Mouse (Mus musculus): ENCODE results near the gene Eef1e1. TPM values are rescaled to one million over a fixed set of nuclear protein-coding genes. Genes with fewer than 3 reads are reported as not detected.
A peak's percentile ranks its signal among the peaks of the same experiment; 100 is the strongest.
"Not testable (repeated sequence)": the region's sequence is repeated elsewhere in the genome, so short reads cannot be mapped to it uniquely, and the experiment has no call there.

Gene Eef1e1
- polyA plus RNA-seq, 1 experiment from 2014 or later: 57.1 TPM

DNA sequence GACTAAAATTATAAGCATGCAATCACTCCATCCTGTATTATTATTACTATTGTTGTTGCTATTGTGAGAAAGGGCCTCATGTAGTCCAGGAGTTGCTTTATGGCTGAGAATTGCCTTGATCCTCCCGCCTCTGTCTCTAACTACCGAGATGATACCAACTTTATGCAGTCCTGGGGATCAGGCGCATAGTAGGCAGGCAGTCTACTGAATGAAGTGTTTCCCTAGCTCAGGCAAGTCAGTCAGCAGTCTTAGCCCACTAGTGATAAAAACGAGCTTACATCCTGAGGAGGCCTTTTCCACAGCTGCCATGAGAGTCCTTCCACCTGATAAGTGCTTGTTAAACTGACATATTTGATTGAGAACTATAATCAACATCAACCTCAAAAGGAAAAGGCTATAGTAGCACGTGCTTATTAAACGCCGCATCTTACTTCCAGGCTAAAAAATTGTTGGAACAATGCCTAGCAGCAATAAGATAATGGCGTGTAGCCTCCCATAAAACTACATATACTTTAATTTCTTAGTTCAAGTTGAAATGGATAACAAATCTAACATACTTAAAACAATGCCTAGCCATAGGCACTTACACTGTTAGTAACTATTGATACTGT lies 34.5 kb downstream of the Eef1e1 start:
- H3K27ac ChIP-seq: no peak overlapping the region
- WGBS (ENCODE audit: insufficient replicate concordance): 79% methylated on average over 8 of the region's 8 CpGs
- 0 out of 2 replicates have a peak, but pooled peaks cover 13% of the 10 kb centered on the region for H3K36me3 ChIP-seq
- no peaks in the 10 kb centered on the region for H3K9me3 ChIP-seq (replicated peaks)
- DNase-seq (no peak), ATAC-seq (ENCODE audit: low read depth) (no peak)
- H3K4me2 ChIP-seq: no peak overlapping the region
- H3K9ac ChIP-seq: no peak overlapping the region
- peaks cover 20% of the 10 kb centered on the region for H3K4me1 ChIP-seq (replicated peaks)
- H3K27me3 ChIP-seq: no peaks in the 10 kb centered on the region
- H3K4me3 ChIP-seq (replicated peaks): no peak overlapping the region

DNA sequence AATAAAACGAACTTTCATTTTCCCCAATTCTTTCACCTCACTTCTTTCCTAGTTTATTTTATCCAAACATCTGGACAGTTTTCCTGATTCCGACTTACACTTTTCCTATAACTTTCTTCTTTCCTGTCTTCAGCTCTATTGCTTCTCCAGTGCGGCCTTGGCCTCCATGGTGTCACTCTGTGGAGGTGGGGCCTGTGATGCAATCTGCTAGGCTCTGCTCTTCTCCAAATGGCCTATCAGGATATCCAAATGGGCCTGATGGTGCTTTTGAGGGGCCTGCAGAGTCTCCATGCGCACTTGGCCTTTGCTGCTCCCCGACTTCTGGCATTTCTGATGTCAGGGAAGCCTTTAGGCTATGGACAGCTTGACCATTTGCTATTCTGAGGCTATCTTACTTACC lies 35.6 kb downstream of the Eef1e1 start:
- peak; percentile 67; the same call in 1 of the 2 replicates for ATAC-seq (ENCODE audit: low read depth)
- peaks cover 20% of the 10 kb centered on the region for H3K4me1 ChIP-seq (replicated peaks)
- no peak overlapping the region for H3K4me2 ChIP-seq
- H3K27me3 ChIP-seq: no peaks in the 10 kb centered on the region
- H3K36me3 ChIP-seq: 0 out of 2 replicates have a peak, but pooled peaks cover 13% of the 10 kb centered on the region
- no peak overlapping the region for H3K4me3 ChIP-seq (replicated peaks)
- H3K27ac ChIP-seq: no peak overlapping the region
- WGBS (ENCODE audit: insufficient replicate concordance): 70% methylated on average over 5 of the region's 5 CpGs
- DNase-seq: no peak
- no peak overlapping the region for H3K9ac ChIP-seq
- no peaks in the 10 kb centered on the region for H3K9me3 ChIP-seq (replicated peaks)

DNA sequence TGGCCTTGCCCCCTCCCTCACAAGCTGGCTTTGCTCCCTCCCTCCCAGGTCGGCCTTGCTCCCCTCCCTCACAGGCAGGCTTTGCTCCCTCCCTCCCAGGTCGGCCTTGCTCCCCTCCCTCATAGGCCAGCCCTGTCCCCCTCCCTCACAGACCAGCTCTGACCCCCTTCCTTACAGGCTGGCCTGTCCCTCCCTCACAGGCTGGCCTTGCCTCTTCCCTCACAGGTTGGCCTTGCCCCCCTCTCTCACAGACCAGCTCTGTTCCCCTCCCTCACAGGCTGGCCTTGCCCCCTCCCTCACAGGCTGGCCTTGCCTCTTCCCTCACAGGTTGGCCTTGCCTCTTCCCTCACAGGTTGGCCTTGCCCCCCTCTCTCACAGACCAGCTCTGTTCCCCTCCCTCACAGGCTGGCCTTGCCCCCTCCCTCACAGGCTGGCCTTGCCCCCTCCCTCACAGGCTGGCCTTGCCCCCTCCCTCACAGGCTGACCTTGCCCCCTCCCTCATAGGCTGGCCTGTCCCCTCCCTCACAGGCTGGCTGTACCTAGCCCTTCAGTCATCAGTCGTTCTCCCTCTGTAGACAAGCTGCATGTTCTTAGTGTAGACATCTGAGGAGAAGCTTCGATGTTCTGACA lies 40.7 kb downstream of the Eef1e1 start:
- not testable (repeated sequence) for H3K4me3 ChIP-seq (replicated peaks); ATAC-seq (ENCODE audit: low read depth); H3K27ac ChIP-seq; H3K9ac ChIP-seq; DNase-seq; H3K9me3 ChIP-seq (replicated peaks); H3K4me2 ChIP-seq; H3K27me3 ChIP-seq
- peaks cover 45% of the 10 kb centered on the region for H3K4me1 ChIP-seq (replicated peaks)
- H3K36me3 ChIP-seq: 0 out of 2 replicates have a peak, but pooled peaks cover 13% of the 10 kb centered on the region
- WGBS (ENCODE audit: insufficient replicate concordance): 67% methylated on average over 4 of the region's 4 CpGs

DNA sequence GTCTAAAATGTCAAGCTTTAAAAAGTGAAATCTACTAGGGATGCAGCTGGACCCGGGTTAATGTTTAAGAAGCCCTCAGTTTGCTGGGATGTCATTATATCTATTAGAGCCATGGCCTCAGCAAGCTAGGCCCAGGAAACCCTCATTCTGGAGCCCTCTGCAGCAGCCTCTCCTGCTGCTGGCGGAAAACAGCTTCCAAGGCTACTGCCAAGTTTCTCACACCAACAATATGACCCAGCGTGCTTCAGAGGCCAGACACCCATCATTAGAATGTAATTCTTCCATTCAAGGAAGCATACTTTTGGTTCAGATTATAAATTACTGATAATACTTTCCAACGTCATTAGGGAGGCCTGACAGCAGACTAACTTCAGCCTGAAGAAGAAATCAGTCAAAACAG lies 42.0 kb downstream of the Eef1e1 start:
- Histone ChIP-seq H3K27me3 (no peaks in the 10 kb centered on the region), H3K36me3 (peaks cover 20% of the 10 kb centered on the region), H3K9me3 (replicated peaks) (peaks cover 4% of the 10 kb centered on the region; the same call in 1 of the 2 replicates), H3K27ac (peak overlapping the region; percentile 47), H3K4me3 (replicated peaks) (no peak overlapping the region), H3K9ac (no peak overlapping the region), H3K4me1 (replicated peaks) (peaks cover 52% of the 10 kb centered on the region), H3K4me2 (no peak overlapping the region)
- no peak for ATAC-seq (ENCODE audit: low read depth)
- 52% methylated on average over 4 of the region's 4 CpGs for WGBS (ENCODE audit: insufficient replicate concordance)
- DNase-seq: no peak

DNA sequence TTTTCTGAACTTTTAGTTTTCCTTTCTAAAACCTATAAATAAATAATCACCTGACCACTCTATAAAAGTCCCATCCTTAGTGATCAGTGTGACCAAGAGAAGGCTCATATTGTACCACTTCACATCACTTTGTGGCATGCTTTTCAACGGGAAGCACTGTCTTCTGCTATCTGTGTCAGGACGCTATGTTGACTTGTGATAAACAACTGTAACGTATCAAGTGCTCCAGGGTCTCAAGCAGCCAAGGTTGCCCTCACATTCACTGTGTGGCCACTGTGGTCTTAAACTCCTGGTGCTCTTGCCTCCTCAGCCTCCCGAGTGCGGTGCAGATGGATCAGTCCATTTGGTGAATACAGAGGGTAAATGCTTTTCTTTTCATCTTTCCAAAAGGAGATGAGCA lies 43.2 kb downstream of the Eef1e1 start:
- Histone ChIP-seq H3K4me1 (replicated peaks) (peaks cover 56% of the 10 kb centered on the region), H3K27me3 (no peaks in the 10 kb centered on the region), H3K4me2 (no peak overlapping the region), H3K36me3 (peaks cover 18% of the 10 kb centered on the region), H3K9ac (peak overlapping the region; percentile 7; the same call in 1 of the 2 replicates), H3K4me3 (replicated peaks) (no peak overlapping the region), H3K27ac (peak overlapping the region; percentile 63), H3K9me3 (replicated peaks) (peaks cover 4% of the 10 kb centered on the region; the same call in 1 of the 2 replicates)
- 17% methylated on average over 5 of the region's 5 CpGs for WGBS (ENCODE audit: insufficient replicate concordance)
- no peak for DNase-seq
- peak; percentile 80 for ATAC-seq (ENCODE audit: low read depth)

DNA sequence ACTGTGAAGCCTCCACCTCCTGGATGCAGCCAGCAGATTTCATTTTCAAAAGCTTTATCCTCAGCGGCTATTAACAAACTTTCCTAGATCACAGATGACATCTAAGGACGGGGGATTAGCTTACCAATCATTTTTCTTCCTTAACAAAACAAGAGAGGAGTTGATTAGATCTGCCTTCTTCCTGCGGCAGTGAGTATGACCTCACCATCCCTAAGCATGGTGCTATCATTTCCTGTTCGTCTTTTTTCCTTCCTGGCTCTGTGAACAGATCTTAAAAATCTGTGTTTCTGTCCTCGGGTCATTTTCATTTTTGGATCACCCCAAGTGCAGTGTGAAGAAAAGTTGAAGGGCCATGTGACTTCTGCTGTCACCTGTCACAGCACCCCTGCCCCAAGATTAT lies 44.6 kb downstream of the Eef1e1 start:
- no peak overlapping the region for H3K4me3 ChIP-seq (replicated peaks)
- peak overlapping the region; percentile 45 for H3K9ac ChIP-seq
- no peak for DNase-seq
- H3K27ac ChIP-seq: peak overlapping the region; percentile 75
- H3K36me3 ChIP-seq: peaks cover 18% of the 10 kb centered on the region
- 24% methylated on average over 5 of the region's 5 CpGs for WGBS (ENCODE audit: insufficient replicate concordance)
- H3K9me3 ChIP-seq (replicated peaks): peaks cover 4% of the 10 kb centered on the region; the same call in 1 of the 2 replicates
- peak overlapping the region; percentile 49 for H3K4me2 ChIP-seq
- ATAC-seq (ENCODE audit: low read depth): no peak
- no peaks in the 10 kb centered on the region for H3K27me3 ChIP-seq
- H3K4me1 ChIP-seq (replicated peaks): peaks cover 57% of the 10 kb centered on the region

DNA sequence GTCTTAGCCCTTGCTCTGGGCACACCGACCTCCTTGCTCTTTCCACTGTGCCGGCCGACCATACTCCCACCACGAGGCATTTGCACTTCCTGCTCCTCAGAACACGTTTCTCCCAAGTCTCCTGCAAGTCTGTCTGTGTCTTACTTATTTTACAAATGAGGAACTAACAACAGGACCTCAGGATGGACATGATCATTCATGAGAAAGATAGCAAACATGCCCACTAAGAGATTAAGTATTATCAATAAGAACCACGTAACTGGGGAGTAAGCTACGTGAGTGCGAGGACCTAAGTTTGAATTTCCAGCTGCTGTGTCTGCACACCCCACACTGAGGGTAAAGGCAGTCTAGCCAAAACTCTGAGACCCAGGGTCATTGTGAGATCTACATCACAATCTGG lies 45.3 kb downstream of the Eef1e1 start:
- H3K4me3 ChIP-seq (replicated peaks): no peak overlapping the region
- peaks cover 4% of the 10 kb centered on the region; the same call in 1 of the 2 replicates for H3K9me3 ChIP-seq (replicated peaks)
- peak overlapping the region; percentile 75 for H3K27ac ChIP-seq
- H3K36me3 ChIP-seq: peaks cover 18% of the 10 kb centered on the region
- no peaks in the 10 kb centered on the region for H3K27me3 ChIP-seq
- ATAC-seq (ENCODE audit: low read depth) (peak; percentile 60), DNase-seq (no peak)
- peaks cover 57% of the 10 kb centered on the region for H3K4me1 ChIP-seq (replicated peaks)
- peak overlapping the region; percentile 49 for H3K4me2 ChIP-seq
- H3K9ac ChIP-seq: peak overlapping the region; percentile 45
- WGBS (ENCODE audit: insufficient replicate concordance): 24% methylated on average over 8 of the region's 8 CpGs

DNA sequence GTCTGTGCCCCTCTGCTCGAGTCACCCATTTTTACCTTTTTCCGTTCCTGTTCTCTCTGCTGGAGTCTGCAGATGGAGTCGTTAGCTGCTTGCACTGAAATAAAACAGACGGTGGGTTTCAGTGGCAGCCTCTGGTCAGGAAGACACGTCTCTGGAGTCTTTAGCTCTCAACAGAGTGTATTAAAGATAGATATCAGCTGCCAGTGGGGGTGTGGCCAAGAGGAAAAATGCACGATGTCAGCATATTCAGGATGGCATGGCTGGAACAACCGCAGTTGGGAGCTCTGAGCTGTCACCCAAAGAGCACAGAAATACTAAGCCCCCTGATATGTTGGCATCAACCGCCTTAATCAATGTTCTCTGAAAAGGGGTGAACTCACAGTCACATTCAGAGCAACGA lies 46.2 kb downstream of the Eef1e1 start:
- Histone ChIP-seq H3K9ac (no peak overlapping the region), H3K27me3 (no peaks in the 10 kb centered on the region), H3K4me2 (no peak overlapping the region), H3K4me1 (replicated peaks) (peaks cover 57% of the 10 kb centered on the region), H3K9me3 (replicated peaks) (peaks cover 4% of the 10 kb centered on the region; the same call in 1 of the 2 replicates), H3K36me3 (peaks cover 18% of the 10 kb centered on the region), H3K4me3 (replicated peaks) (no peak overlapping the region), H3K27ac (no peak overlapping the region)
- ATAC-seq (ENCODE audit: low read depth) (no peak), DNase-seq (no peak)
- 84% methylated on average over 9 of the region's 9 CpGs for WGBS (ENCODE audit: insufficient replicate concordance)

DNA sequence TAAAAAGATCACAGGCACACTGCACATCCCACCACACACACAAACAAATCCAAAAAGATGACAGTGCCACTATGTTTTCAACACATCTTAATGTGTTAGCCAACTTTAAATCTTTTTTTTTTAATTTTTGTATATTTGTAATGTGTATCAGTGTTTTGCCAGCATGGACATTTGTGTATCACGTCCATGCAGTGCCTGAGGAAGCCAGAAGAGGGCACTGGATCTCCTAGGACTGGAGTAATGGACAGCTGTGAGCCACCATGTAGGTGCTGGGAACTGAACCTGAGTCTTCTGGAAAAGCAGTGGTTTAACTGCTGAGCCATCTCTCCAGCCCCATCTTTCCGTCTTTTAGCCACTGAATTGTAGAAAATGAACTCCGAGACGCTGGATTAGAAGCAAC lies 46.7 kb downstream of the Eef1e1 start:
- H3K4me2 ChIP-seq: no peak overlapping the region
- no peak overlapping the region for H3K4me3 ChIP-seq (replicated peaks)
- H3K9me3 ChIP-seq (replicated peaks): peaks cover 4% of the 10 kb centered on the region; the same call in 1 of the 2 replicates
- H3K27ac ChIP-seq: no peak overlapping the region
- no peak for ATAC-seq (ENCODE audit: low read depth)
- WGBS (ENCODE audit: insufficient replicate concordance): 77% methylated on average over 4 of the region's 4 CpGs
- no peaks in the 10 kb centered on the region for H3K27me3 ChIP-seq
- peaks cover 18% of the 10 kb centered on the region for H3K36me3 ChIP-seq
- H3K4me1 ChIP-seq (replicated peaks): peaks cover 57% of the 10 kb centered on the region
- H3K9ac ChIP-seq: no peak overlapping the region
- DNase-seq: no peak

DNA sequence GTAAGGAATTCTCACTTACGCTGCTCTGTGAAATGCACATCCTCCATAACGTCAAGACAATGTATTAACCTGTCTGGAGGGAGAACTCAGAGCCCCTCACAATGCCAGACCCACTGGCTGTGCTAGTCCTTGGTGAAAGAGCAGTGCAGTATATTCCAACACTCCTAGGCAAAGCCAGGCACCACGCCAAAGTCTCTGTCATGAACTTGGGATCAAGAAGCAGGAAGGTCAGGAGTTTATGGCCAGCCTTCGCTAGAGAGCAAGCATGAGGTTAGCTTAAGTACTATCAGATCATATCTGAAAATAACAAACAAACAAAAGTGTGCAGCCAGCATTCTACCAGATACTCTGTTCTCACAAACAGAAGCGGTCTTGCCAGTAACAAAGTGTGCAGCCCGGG lies 48.5 kb downstream of the Eef1e1 start:
- no peak for DNase-seq
- Histone ChIP-seq H3K4me2 (no peak overlapping the region), H3K4me1 (replicated peaks) (peaks cover 50% of the 10 kb centered on the region), H3K27ac (no peak overlapping the region), H3K4me3 (replicated peaks) (no peak overlapping the region), H3K36me3 (peaks cover 12% of the 10 kb centered on the region), H3K27me3 (no peaks in the 10 kb centered on the region), H3K9me3 (replicated peaks) (peaks cover 4% of the 10 kb centered on the region; the same call in 1 of the 2 replicates), H3K9ac (no peak overlapping the region)
- 71% methylated on average over 6 of the region's 6 CpGs for WGBS (ENCODE audit: insufficient replicate concordance)
- ATAC-seq (ENCODE audit: low read depth): no peak

DNA sequence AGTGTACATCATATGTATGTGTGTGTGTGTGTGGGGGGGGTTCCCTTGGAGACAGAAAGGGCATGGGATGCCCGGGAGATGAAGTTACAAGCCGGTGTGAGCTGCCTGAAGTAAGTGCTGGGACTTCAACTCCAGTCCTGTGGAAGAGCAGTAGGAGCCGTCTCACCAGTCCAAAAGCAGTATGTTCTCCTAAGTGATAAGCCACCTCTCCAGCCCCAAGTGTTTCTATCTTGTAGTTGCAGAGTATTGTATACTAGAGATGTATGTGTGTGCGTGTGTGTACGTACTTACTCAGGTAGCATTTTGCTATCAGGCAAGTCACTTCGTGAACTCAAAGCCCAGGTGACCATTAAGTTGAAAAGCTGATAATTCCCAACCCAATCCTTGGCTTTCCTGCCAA lies 51.7 kb downstream of the Eef1e1 start:
- H3K27me3 ChIP-seq: no peaks in the 10 kb centered on the region
- no peak overlapping the region for H3K4me3 ChIP-seq (replicated peaks)
- H3K4me2 ChIP-seq: no peak overlapping the region
- ATAC-seq (ENCODE audit: low read depth) (peak; percentile 57), DNase-seq (no peak)
- no peak overlapping the region for H3K27ac ChIP-seq
- H3K36me3 ChIP-seq: peaks cover 26% of the 10 kb centered on the region
- 52% methylated on average over 6 of the region's 6 CpGs for WGBS (ENCODE audit: insufficient replicate concordance)
- no peak overlapping the region for H3K9ac ChIP-seq
- peaks cover 22% of the 10 kb centered on the region for H3K4me1 ChIP-seq (replicated peaks)
- H3K9me3 ChIP-seq (replicated peaks): no peaks in the 10 kb centered on the region

Data from liver, embryonic 13.5 days (tissue).